Mouse (Mus musculus) forebrain, embryonic 13.5 days (tissue): ENCODE results near the gene Tmsb10. TPM values are rescaled to one million over a fixed set of nuclear protein-coding genes. Genes with fewer than 3 reads are reported as not detected.

Source experiments
- ATAC-seq: fragments of 200-750 bp; cut with Nextera tagmentation; 2 replicates; pipeline ENCODE4 v1.8.0; 2017
- H3K27ac ChIP-seq: fragments of 300-500 bp; sonication (generic); 2 replicates; pipeline ENCODE4 v1.5.1; 2015; ENCODE audit warnings: inconsistent platforms, mild to moderate bottlenecking, moderate library complexity
- H3K27me3 ChIP-seq: fragments of 300-500 bp; sonication (generic); 2 replicates; pipeline ENCODE4 v1.6.1; 2015; ENCODE audit warnings: mild to moderate bottlenecking, inconsistent platforms
- H3K36me3 ChIP-seq: fragments of 300-500 bp; sonication (generic); 2 replicates; pipeline ENCODE4 v1.6.1; 2015; ENCODE audit warnings: mild to moderate bottlenecking, inconsistent platforms; ENCODE audit not compliant: poor library complexity, severe bottlenecking
- H3K4me1 ChIP-seq: fragments of 300-500 bp; sonication (generic); 2 replicates; pipeline ENCODE4 v1.6.1; 2015; ENCODE audit warnings: inconsistent platforms
- H3K4me2 ChIP-seq: fragments of 300-500 bp; sonication (generic); 2 replicates; pipeline ENCODE4 v1.6.1; 2015; ENCODE audit warnings: inconsistent platforms, mild to moderate bottlenecking, moderate library complexity
- H3K4me3 ChIP-seq: fragments of 300-500 bp; sonication (generic); 2 replicates; pipeline ENCODE4 v1.5.1; 2015; ENCODE audit warnings: mild to moderate bottlenecking, inconsistent platforms
- H3K9ac ChIP-seq: fragments of 300-500 bp; sonication (generic); 2 replicates; pipeline ENCODE4 v1.6.1; 2015; ENCODE audit warnings: mild to moderate bottlenecking, inconsistent platforms
- H3K9me3 ChIP-seq: fragments of 300-500 bp; sonication (generic); replicated peaks from 2 replicates; pipeline ENCODE4 v1.6.1; 2016; ENCODE audit warnings: inconsistent platforms
- WGBS: fragments of 180-500 bp; shearing (Covaris S2); methylation state at CpG from one replicate; pipeline ENCODE4 v1.1.7; 2015; 5-methylcytosine and 5-hydroxymethylcytosine counted together
- polyA plus RNA-seq: library from polyadenylated mRNA; unstranded; fragments of >200 nt; fragmentation: Nextera tagmentation; extraction: Ambion mirVana; gene quantifications from 2 replicates; pipeline ENCODE4 v1.2.1, GENCODE M21; 2015

The Tmsb10 gene
- polyA plus RNA-seq, 1 experiment from 2014 or later, result 4,664 TPM

- Histone ChIP-seq H3K9me3 (no peaks in the 10 kb centered on the region), H3K4me1 (no peaks in the 10 kb centered on the region), H3K27ac (no peak overlapping the region), H3K9ac (no peak overlapping the region), H3K4me2 (no peak overlapping the region), H3K36me3 (no peaks in the 10 kb centered on the region), H3K4me3 (no peak overlapping the region), H3K27me3 (no peaks in the 10 kb centered on the region)
- ATAC-seq, result no peak
- WGBS, result 70% methylated on average over 3 of the region's 3 CpGs
Observed at GRCm38 (mm10) chr6:72971074-72971473, 12.5 kb upstream of the Tmsb10 start.

DNA sequence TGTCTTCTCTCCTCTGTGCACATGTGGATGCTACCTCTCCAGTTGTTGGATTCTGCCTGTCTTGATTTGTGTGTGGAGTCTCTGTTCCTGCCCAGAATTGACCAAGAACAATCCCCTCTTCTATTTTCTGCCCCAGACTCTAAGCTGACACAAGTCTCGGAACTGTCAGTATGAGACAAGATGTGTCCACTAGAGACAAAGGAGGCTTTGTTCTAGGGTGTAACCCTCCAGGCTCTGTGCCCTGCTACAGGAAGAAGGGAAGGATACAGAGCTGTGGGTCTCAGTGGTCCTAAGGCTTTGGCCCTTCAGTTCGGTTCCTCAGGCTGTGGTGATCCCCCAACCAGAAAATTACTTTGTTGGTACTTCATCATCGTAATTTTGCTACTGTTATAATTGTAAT lies 11.2 kb upstream of the Tmsb10 start:
- Histone ChIP-seq H3K9ac (no peak overlapping the region), H3K9me3 (no peaks in the 10 kb centered on the region)

GRCm38 (mm10) chr6:72965199-72965598 lies 6.7 kb upstream of the Tmsb10 start:
- Histone ChIP-seq H3K36me3 (no peaks in the 10 kb centered on the region), H3K27ac (no peak overlapping the region), H3K4me2 (no peak overlapping the region), H3K4me1 (no peaks in the 10 kb centered on the region), H3K9ac (no peak overlapping the region), H3K9me3 (no peaks in the 10 kb centered on the region), H3K4me3 (no peak overlapping the region), H3K27me3 (no peaks in the 10 kb centered on the region)
- no peak for ATAC-seq
- WGBS, result 75% methylated on average over 6 of the region's 6 CpGs

More for the DNA sequence above, 11.2 kb upstream of the Tmsb10 start:
- WGBS, result 66% methylated on average over 3 of the region's 3 CpGs
- Histone ChIP-seq H3K36me3 (no peaks in the 10 kb centered on the region), H3K4me2 (no peak overlapping the region), H3K27me3 (no peaks in the 10 kb centered on the region), H3K4me3 (no peak overlapping the region), H3K4me1 (no peaks in the 10 kb centered on the region), H3K27ac (no peak overlapping the region)
- no peak for ATAC-seq

- WGBS, result 58% methylated on average over 7 of the region's 7 CpGs
- H3K9ac ChIP-seq, result no peak overlapping the region
- H3K4me1 ChIP-seq, result peaks cover 6% of the 10 kb centered on the region; the same call in 1 of the 2 replicates
Observed at GRCm38 (mm10) chr6:72962281-72962741, 3.8 kb upstream of the Tmsb10 start.

GRCm38 (mm10) chr6:72961603-72962002 lies 3.1 kb upstream of the Tmsb10 start:
- Histone ChIP-seq H3K36me3 (no peaks in the 10 kb centered on the region), H3K4me1 (peaks cover 6% of the 10 kb centered on the region; the same call in 1 of the 2 replicates), H3K27me3 (no peaks in the 10 kb centered on the region), H3K4me2 (no peak overlapping the region), H3K9ac (no peak overlapping the region), H3K9me3 (no peaks in the 10 kb centered on the region), H3K4me3 (no peak overlapping the region), H3K27ac (no peak overlapping the region)
- 88% methylated on average over 9 of the region's 9 CpGs for whole genome bisulfite sequencing
- ATAC-seq, result no peak

More at GRCm38 (mm10) chr6:72962281-72962741, 3.8 kb upstream of the Tmsb10 start:
- Histone ChIP-seq H3K27me3 (no peaks in the 10 kb centered on the region), H3K9me3 (no peaks in the 10 kb centered on the region), H3K36me3 (no peaks in the 10 kb centered on the region), H3K4me3 (no peak overlapping the region), H3K4me2 (no peak overlapping the region), H3K27ac (no peak overlapping the region)
- ATAC-seq, result no peak

- H3K4me1 ChIP-seq, result peaks cover 15% of the 10 kb centered on the region
- H3K4me2 ChIP-seq, result no peak overlapping the region
- ATAC-seq, result no peak
- no peaks in the 10 kb centered on the region for H3K9me3 ChIP-seq
- H3K27me3 ChIP-seq, result no peaks in the 10 kb centered on the region
- no peak overlapping the region for H3K9ac ChIP-seq
- H3K27ac ChIP-seq, result no peak overlapping the region
- WGBS, result 92% methylated on average over 5 of the region's 5 CpGs
- H3K4me3 ChIP-seq, result no peak overlapping the region
- no peaks in the 10 kb centered on the region for H3K36me3 ChIP-seq
Observed at GRCm38 (mm10) chr6:72960675-72961074, 2.1 kb upstream of the Tmsb10 start.

DNA sequence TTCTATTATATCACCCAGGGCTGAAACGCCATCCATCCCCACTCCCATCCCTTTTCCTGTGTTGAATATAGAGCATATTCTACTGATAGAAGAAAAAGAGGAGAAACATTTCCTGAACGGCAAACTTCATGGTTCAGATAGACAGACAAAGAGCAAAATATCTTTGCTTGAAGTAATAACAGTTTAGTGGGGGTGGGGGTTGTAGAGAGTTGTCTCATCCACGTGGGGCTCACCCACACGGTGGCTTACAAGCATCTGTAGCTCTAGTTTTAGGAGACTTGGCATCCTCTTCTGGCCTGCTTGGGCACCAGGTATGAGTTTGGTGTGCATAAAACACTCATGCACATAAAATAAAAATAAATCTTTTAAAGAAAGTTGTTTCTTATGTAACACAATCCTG lies 627 bp upstream of the Tmsb10 start:
- peak overlapping the region; percentile 94 for H3K4me3 ChIP-seq
- no peak for ATAC-seq
- H3K9me3 ChIP-seq, result no peaks in the 10 kb centered on the region
- peaks cover 24% of the 10 kb centered on the region for H3K4me1 ChIP-seq
- H3K4me2 ChIP-seq, result peak overlapping the region; percentile 75
- H3K27me3 ChIP-seq, result no peaks in the 10 kb centered on the region
- peak overlapping the region; percentile 94; the same call in 1 of the 2 replicates for H3K27ac ChIP-seq
- peak overlapping the region; percentile 99 for H3K9ac ChIP-seq
- WGBS, result 34% methylated on average over 4 of the region's 4 CpGs
- H3K36me3 ChIP-seq, result 0 out of 2 replicates have a peak, but pooled peaks cover 4% of the 10 kb centered on the region

DNA sequence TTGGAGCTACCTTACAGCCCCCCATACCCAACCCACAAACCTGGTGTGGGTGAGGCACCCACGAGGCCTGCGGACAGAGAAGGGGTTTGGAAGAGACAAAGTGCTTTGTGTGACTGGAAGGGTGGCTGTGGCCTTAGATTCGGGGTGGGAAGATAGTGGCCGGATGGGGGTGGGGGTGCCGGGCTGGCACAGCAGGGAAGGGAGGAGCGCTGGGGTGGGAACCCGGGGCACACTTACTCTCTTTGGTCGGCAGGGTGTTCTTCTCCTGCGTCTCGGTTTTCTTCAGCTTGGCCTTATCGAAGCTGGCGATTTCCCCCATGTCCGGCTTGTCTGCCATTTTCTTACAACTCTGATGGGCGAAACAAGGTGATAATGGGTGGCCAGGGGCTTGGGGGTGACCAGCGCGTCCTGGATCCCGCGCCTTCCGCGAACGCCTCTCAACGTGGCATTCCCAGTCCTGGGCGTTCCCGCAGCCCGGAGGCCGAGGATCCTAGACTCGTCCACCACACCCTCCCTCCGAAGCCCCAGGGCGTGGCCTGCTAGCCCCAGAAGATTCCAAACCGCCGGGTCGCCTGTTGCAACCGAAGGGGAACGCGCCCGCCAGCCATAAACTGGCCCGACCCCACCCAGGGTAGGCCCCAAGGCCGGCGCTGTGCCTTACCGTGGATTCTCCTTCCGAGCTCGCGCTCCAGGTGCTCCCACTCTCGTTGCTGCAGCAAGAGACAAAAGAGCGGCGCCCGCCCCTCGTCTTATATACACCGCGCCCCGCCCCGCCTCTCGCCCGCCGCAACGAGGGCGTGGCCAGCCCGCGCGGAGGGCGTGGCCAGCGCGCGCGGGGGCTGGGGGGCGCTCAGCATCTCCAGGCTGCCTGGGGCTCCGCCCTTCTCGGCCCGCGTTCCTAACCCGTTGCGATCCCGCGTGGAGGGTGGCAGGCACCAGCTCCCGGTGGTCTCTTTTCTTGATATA lies 589 bp downstream of the Tmsb10 start:
- H3K4me3 ChIP-seq, result peak overlapping the region; percentile 94
- H3K27me3 ChIP-seq, result no peaks in the 10 kb centered on the region
- peak overlapping the region; percentile 99 for H3K9ac ChIP-seq
- H3K4me2 ChIP-seq, result peak overlapping the region; percentile 75
- no peaks in the 10 kb centered on the region for H3K9me3 ChIP-seq
- H3K27ac ChIP-seq, result peak overlapping the region; percentile 94
- peaks cover 24% of the 10 kb centered on the region for H3K4me1 ChIP-seq
- ATAC-seq, result peak; percentile 89
- 0 out of 2 replicates have a peak, but pooled peaks cover 4% of the 10 kb centered on the region for H3K36me3 ChIP-seq
- under 1% methylated on average over 74 of the region's 75 CpGs for WGBS

DNA sequence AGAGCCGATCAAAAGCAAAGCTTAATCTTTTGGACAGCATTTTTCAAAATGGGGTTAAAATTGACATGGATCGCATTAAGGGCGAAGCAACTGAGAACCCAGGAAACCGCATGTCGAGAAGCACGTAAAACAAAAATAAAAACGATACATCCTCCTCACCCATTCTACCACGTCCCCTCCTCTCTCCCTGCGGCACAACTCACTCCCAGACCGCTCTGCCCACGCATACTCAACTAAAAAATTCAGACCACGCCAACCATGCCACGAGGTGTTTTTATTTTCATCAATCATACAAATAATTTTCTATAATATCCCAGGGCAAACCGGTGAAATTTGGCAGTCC lies 1.5 kb downstream of the Tmsb10 start:
- Histone ChIP-seq H3K27me3 (no peaks in the 10 kb centered on the region), H3K9me3 (no peaks in the 10 kb centered on the region), H3K4me1 (peaks cover 24% of the 10 kb centered on the region), H3K4me2 (peak overlapping the region; percentile 75), H3K36me3 (0 out of 2 replicates have a peak, but pooled peaks cover 4% of the 10 kb centered on the region), H3K4me3 (peak overlapping the region; percentile 94), H3K27ac (peak overlapping the region; percentile 94), H3K9ac (peak overlapping the region; percentile 99)
- 0% methylated on average over 14 of the region's 14 CpGs for WGBS
- no peak for ATAC-seq

DNA sequence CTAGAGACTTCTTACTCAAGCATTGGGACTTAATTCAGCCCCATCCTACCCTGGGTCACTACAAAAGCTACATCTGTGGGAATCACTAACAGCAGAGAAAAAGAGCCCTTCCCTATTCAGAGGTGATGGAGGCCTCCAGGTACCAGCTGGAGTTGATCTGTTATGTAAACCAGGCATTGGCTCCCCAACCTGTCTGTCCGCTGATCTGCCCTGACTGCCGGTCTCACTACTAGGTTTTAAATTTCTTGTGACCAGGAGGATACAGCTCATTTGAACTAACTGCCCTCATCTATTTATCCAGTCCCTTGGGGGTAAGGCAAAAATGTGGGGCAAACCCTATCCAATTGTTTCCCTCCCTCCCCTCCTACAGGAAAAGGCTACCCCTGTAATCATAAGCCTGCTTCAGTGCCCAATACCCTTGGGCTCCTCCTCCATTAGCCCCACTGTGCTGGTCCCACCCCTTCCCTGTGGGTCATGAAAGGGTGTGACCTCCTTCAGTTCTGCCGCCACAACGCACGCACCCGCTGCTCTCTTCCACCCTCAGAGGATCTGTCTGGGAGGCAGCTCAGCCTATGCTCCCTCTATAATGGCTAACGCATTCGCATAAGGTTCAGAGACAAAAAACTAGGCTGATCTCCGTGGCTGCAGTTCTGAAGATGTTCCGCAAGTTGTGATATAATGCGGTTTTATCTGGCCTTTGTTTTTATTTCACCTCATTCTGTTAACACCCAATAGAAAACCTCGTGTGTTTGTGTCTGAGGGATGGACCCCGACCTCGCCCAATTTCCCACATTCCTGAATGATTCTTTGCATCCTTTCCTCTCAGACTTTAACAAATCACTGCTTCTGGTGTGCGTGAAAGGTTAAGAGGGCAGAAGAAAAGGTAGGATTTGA lies 2.1 kb downstream of the Tmsb10 start:
- Histone ChIP-seq H3K4me1 (peaks cover 24% of the 10 kb centered on the region), H3K9ac (peak overlapping the region; percentile 99), H3K27me3 (no peaks in the 10 kb centered on the region), H3K27ac (peak overlapping the region; percentile 94), H3K4me2 (peak overlapping the region; percentile 75), H3K36me3 (0 out of 2 replicates have a peak, but pooled peaks cover 4% of the 10 kb centered on the region), H3K9me3 (no peaks in the 10 kb centered on the region), H3K4me3 (peak overlapping the region; percentile 94)
- peak; percentile 57 for ATAC-seq
- 5% methylated on average over 15 of the region's 15 CpGs for WGBS

GRCm38 (mm10) chr6:72955517-72956198 lies 2.9 kb downstream of the Tmsb10 start:
- peak overlapping the region; percentile 75 for H3K4me2 ChIP-seq
- no peaks in the 10 kb centered on the region for H3K27me3 ChIP-seq
- 46% methylated on average over 8 of the region's 8 CpGs for WGBS
- peak overlapping the region; percentile 94 for H3K27ac ChIP-seq
- ATAC-seq, result no peak
- peaks cover 24% of the 10 kb centered on the region for H3K4me1 ChIP-seq
- H3K9ac ChIP-seq, result peak overlapping the region; percentile 99
- no peaks in the 10 kb centered on the region for H3K9me3 ChIP-seq
- H3K4me3 ChIP-seq, result peak overlapping the region; percentile 94
- H3K36me3 ChIP-seq, result 0 out of 2 replicates have a peak, but pooled peaks cover 4% of the 10 kb centered on the region
